Mouse (Mus musculus): ENCODE measurements at regions not wholly inside any gene's neighbourhood (a gene's known extent, or its start where the extent isn't known, plus 50 kb on each side); places are given as distances from the start of the nearest gene placed in this dataset.

DNA sequence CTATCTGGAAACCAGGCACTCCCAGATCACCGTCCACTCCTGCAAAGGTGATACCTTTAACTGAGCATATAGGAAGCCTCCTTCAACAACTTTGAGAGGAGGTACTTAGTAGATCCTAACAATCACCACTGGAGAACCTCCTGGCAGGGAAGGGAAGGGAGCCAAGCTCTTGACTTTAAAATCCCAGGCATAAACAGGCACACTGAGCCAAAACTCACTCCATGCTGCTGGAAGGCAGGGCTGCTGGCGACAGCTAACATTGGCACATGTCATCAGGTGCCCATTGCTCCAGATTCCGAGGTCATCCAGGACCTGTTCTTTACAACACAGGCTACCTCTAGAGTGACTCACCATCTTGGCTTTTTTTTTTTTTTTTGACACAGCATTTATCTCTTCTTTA is 170.9 kb upstream of the 1700066M21Rik start:
- TF ChIP-seq CTCF (conservative IDR thresholded peaks at IDR 0.05; ENCODE audit: insufficient read depth, insufficient read length, low read depth, low read length) (no peak), POLR2A (IDR thresholded peaks at IDR 0.05; ENCODE audit: low read depth, low read length) (no peak)
